Mouse (Mus musculus): Measurements from ENCODE around the gene Rere. TPM values are rescaled to one million over a fixed set of nuclear protein-coding genes. Genes with fewer than 3 reads are reported as not detected.

The Rere gene
- total and polyA plus RNA-seq, 3 experiments, result 3.1 to 36.5 (median 8.7) TPM

- in situ Hi-C loops (cut with MboI; ENCODE audit: low pct_ligation_motif_present, low pct_unique_long_range_greater_than_20kb, low sequenced_read_pairs), result no loop called here
- Histone ChIP-seq H3K9ac (ENCODE audit: insufficient read depth, low read depth) (no peak overlapping the region), H3K36me3 (replicated peaks in 1 of 2; ENCODE audit: control insufficient read depth in 1 of 2, insufficient read depth in 1 of 2, low read length in 1 of 2) (peaks cover 20 to 48% of the 10 kb centered on the region in 2 experiments), H3K79me2 (replicated peaks; ENCODE audit: control insufficient read depth, extremely low read depth, insufficient read depth, poor library complexity, severe bottlenecking) (no peaks in the 10 kb centered on the region), H3K27me3 (replicated peaks) (no peaks in the 10 kb centered on the region), H3K4me1 (ENCODE audit: control insufficient read depth in 1 of 2, insufficient read depth in 2 of 2) (peaks cover 4 to 44% of the 10 kb centered on the region in 2 experiments), H3K27ac (ENCODE audit: insufficient read depth, low read depth) (no peak overlapping the region), H3K4me2 (ENCODE audit: insufficient read depth, low read depth, poor library complexity, severe bottlenecking) (no peak overlapping the region), H3K9me3 (replicated peaks; ENCODE audit: low read length) (no peaks in the 10 kb centered on the region), H3K4me3 (replicated peaks in 1 of 3; ENCODE audit: low read depth in 2 of 3, low read length in 2 of 3, poor library complexity in 1 of 3) (no peak overlapping the region)
- dilution Hi-C loops (cut with MboI; ENCODE audit: extremely low pct_ligation_motif_present, extremely low pct_unique_long_range_greater_than_20kb, low sequenced_read_pairs), result no loop called here
- TF ChIP-seq PAX5 (IDR thresholded peaks at IDR 0.05; ENCODE audit: low read length), result no peak
- TF ChIP-seq CHD1 (IDR thresholded peaks at IDR 0.05; ENCODE audit: low read depth, low read length), result no peak
- TF ChIP-seq MEF2A (IDR thresholded peaks at IDR 0.05; ENCODE audit: borderline replicate concordance, low read depth, low read length), result no peak
- TF ChIP-seq TBP (conservative IDR thresholded peaks at IDR 0.05; ENCODE audit: low read depth, low read length), result no peak
- no peak for DNase-seq (ENCODE audit: extremely low read depth)
These were observed 191.4 kb downstream of the Rere start for GRCm38 (mm10) chr4:150472751-150473436.

- H3K36me3 ChIP-seq (replicated peaks in 1 of 2; ENCODE audit: control insufficient read depth in 1 of 2, insufficient read depth in 1 of 2, low read length in 1 of 2), result peaks cover 23 to 45% of the 10 kb centered on the region in 2 experiments
- no peak overlapping the region for H3K9ac ChIP-seq (ENCODE audit: insufficient read depth, low read depth)
- in situ Hi-C loops (cut with MboI; ENCODE audit: low pct_ligation_motif_present, low pct_unique_long_range_greater_than_20kb, low sequenced_read_pairs), result no loop called here
- no peaks in the 10 kb centered on the region for H3K9me3 ChIP-seq (replicated peaks; ENCODE audit: low read length)
- no peak overlapping the region for H3K4me2 ChIP-seq (ENCODE audit: insufficient read depth, low read depth, poor library complexity, severe bottlenecking)
- peaks cover 4 to 44% of the 10 kb centered on the region in 2 experiments for H3K4me1 ChIP-seq (ENCODE audit: control insufficient read depth in 1 of 2, insufficient read depth in 2 of 2)
- H3K27ac ChIP-seq (ENCODE audit: insufficient read depth, low read depth), result no peak overlapping the region
- no peak for DNase-seq (ENCODE audit: extremely low read depth)
- no peak overlapping the region for H3K4me3 ChIP-seq (replicated peaks in 1 of 3; ENCODE audit: low read depth in 2 of 3, low read length in 2 of 3, poor library complexity in 1 of 3)
- no peak for TF ChIP-seq KAT2A (IDR thresholded peaks at IDR 0.05; ENCODE audit: insufficient replicate concordance, low read length)
- TF ChIP-seq IRF4 (IDR thresholded peaks at IDR 0.05; ENCODE audit: low read depth, low read length), result no peak
- no peak for TF ChIP-seq BHLHE40 (IDR thresholded peaks at IDR 0.05; ENCODE audit: low read depth, low read length)
- TF ChIP-seq USF1 (IDR thresholded peaks at IDR 0.05; ENCODE audit: low read depth, low read length), result no peak
- TF ChIP-seq CHD2 (IDR thresholded peaks at IDR 0.05; ENCODE audit: low read length), result no peak
- TF ChIP-seq POLR2AphosphoS2 (IDR thresholded peaks at IDR 0.05; ENCODE audit: low read depth, low read length), result no peak
- TF ChIP-seq NRF1 (IDR thresholded peaks at IDR 0.05; ENCODE audit: low read depth, low read length), result no peak
- no peak for TF ChIP-seq ZMIZ1 (IDR thresholded peaks at IDR 0.05; ENCODE audit: low read depth, low read length)
- no peak for TF ChIP-seq NELFE (IDR thresholded peaks at IDR 0.05; ENCODE audit: low read depth, low read length)
- no peak for TF ChIP-seq ZKSCAN1 (IDR thresholded peaks at IDR 0.05; ENCODE audit: borderline replicate concordance, low read depth, low read length)
- no peak for TF ChIP-seq ZNF384 (IDR thresholded peaks at IDR 0.05; ENCODE audit: low read depth, low read length)
- TF ChIP-seq PAX5 (IDR thresholded peaks at IDR 0.05; ENCODE audit: low read length), result no peak
- TF ChIP-seq ZC3H11A (IDR thresholded peaks at IDR 0.05; ENCODE audit: low read depth, low read length), result no peak
- no peak for TF ChIP-seq RAD21 (IDR thresholded peaks at IDR 0.05; ENCODE audit: low read depth, low read length)
- TF ChIP-seq SMC3 (IDR thresholded peaks at IDR 0.05; ENCODE audit: low read depth, low read length), result no peak
- TF ChIP-seq MAX (IDR thresholded peaks at IDR 0.05; ENCODE audit: low read length), result no peak
- no peak for TF ChIP-seq JUN (IDR thresholded peaks at IDR 0.05; ENCODE audit: insufficient read depth, low read depth, low read length)
- no peak for TF ChIP-seq MAZ (IDR thresholded peaks at IDR 0.05; ENCODE audit: low read depth, low read length)
- no peaks in the 10 kb centered on the region for H3K27me3 ChIP-seq (replicated peaks)
- dilution Hi-C loops (cut with MboI; ENCODE audit: extremely low pct_ligation_motif_present, extremely low pct_unique_long_range_greater_than_20kb, low sequenced_read_pairs), result no loop called here
- H3K79me2 ChIP-seq (replicated peaks; ENCODE audit: control insufficient read depth, extremely low read depth, insufficient read depth, poor library complexity, severe bottlenecking), result no peaks in the 10 kb centered on the region
These were observed 192.1 kb downstream of the Rere start for GRCm38 (mm10) chr4:150473437-150474070.

Measured in CH12.LX (cell line).